Mouse (Mus musculus) megakaryocyte, embryonic 14.5 days (primary cell): Measurements from ENCODE around the gene Doc2b. TPM values are rescaled to one million over a fixed set of nuclear protein-coding genes. Genes with fewer than 3 reads are reported as not detected.
"Not testable (repeated sequence)": the region's sequence is repeated elsewhere in the genome, so short reads cannot be mapped to it uniquely, and the experiment has no call there.

Source experiments
- H3K27me3 ChIP-seq: replicated peaks from 2 replicates; pipeline ENCODE3; 2012; ENCODE audit warnings: inconsistent platforms
- H3K36me3 ChIP-seq: replicated peaks from 2 replicates; pipeline ENCODE3; 2012; ENCODE audit warnings: low read length, inconsistent platforms, mixed read lengths
- H3K4me1 ChIP-seq: 2 replicates; pipeline ENCODE4 v1.6.1; 2012; ENCODE audit warnings: inconsistent platforms
- H3K4me3 ChIP-seq: replicated peaks from 2 replicates; pipeline ENCODE3; 2012; ENCODE audit warnings: moderate library complexity, mild to moderate bottlenecking, inconsistent platforms
- H3K9me3 ChIP-seq: 2 replicates; pipeline ENCODE4 v1.6.1; 2012; ENCODE audit warnings: inconsistent platforms
- FLI1 ChIP-seq: IDR thresholded peaks from 2 replicates; pipeline ENCODE4 v1.6.1; 2012; ENCODE audit warnings: low read length, inconsistent platforms, mixed read lengths
- GATA1 ChIP-seq: IDR thresholded peaks from 3 replicates; pipeline ENCODE4 v1.6.1; 2012; ENCODE audit warnings: mixed read lengths, low read length, inconsistent platforms, borderline replicate concordance
- polyA plus RNA-seq: library from polyadenylated mRNA; stranded (reverse); fragments of >175 nt; gene quantifications from 2 replicates; pipeline ENCODE4 v1.2.3, GENCODE M21; 2012; ENCODE audit warnings: low replicate concordance; ENCODE audit not compliant: insufficient read depth

Doc2b gene
- polyA plus RNA-seq, 1 experiment: not detected

DNA sequence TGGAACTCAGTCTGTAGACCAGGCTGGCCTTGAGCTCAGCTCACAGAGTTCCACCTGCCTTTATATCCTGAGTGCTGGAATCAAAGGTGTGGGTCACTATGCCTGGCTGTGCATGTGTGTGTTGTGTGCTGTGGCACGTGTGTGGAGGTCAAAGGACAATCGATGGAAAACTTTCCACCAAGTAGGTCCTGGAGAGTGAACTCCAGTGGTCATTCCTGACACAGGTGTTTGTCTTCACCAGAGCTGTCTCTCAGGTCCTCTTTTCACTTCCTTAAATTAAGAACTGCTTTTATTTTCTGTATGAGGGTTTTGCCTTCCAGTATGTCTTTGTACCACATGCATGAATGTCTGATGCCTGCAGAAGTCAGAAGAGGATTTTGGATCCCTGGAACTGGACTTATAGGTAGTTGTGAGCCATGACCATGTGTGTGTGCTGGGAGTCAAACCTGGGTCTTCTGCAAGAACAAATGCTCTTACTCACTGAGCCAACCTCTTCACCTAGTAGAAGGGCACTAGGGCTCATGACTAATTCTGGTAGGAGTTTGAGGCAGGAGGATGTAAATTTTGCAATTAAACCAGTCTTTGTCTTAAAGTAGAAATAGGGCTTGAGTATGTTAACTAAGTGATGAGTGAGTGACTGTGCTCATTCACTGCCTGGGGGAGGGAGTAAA is 57.9 kb downstream of the Doc2b start:
- H3K27me3 ChIP-seq: no peaks in the 10 kb centered on the region
- TF ChIP-seq GATA1 (no peak), FLI1 (no peak)
- no peaks in the 10 kb centered on the region for H3K9me3 ChIP-seq
- H3K36me3 ChIP-seq: peaks cover 60% of the 10 kb centered on the region
- H3K4me3 ChIP-seq: no peak overlapping the region
- peaks cover 78% of the 10 kb centered on the region for H3K4me1 ChIP-seq

DNA sequence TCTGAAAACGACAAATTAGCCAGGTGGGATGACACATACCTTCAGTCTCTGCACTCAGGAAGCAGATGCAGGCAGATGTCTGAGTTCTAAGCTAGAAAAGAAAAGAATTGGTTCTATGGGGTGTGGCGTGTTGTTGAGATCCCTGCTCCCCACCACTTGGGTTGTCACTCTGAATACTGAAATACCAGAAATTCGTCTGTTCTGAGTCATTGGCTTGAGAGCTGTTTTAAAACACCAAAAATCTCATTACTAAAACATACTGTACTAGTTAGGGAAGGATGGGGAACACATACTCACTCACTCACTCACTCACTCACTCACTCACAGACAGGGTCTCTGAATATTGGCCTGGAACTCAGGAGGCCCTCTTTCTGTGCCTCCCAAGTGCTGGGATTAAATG is 58.9 kb downstream of the Doc2b start:
- TF ChIP-seq GATA1: no peak
- no peak for TF ChIP-seq FLI1
- Histone ChIP-seq H3K27me3 (no peaks in the 10 kb centered on the region), H3K4me1 (peaks cover 77% of the 10 kb centered on the region), H3K9me3 (no peaks in the 10 kb centered on the region), H3K4me3 (no peak overlapping the region), H3K36me3 (peaks cover 52% of the 10 kb centered on the region)

DNA sequence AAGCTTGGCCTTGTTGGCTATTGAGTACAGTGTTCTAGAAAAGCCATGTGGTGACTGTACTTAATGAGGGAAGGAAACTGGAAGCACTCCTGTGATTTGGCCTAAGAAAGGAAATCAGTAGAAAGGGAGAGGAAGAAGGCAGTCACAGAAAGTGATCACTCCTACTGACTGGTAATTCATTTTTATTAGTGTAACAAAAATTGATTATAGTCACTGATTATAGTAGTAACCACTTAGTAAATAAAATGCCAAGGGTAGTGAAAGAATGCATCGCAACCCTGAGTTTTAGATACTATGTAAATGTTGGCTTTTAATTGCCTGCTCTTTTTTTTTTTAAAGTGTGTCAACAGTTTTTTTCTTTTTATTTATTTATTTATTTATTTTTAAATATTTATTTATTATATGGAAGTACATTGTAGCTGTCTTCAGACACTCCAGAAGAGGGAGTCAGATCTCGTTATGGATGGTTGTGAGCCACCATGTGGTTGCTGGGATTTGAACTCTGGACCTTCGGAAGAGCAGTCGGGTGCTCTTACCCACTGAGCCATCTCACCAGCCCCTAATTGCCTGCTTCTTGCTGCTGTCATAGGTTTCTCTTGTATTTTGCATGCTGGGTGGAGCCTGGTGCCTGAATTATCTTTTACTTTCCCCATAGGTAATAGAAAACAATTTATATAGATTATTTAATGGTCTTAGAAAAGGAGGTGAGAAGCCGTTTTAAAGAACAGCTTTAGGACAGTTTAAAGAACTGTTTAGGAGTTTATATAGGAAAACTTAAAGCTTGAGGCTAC is 60.2 kb downstream of the Doc2b start:
- Histone ChIP-seq H3K9me3 (no peaks in the 10 kb centered on the region), H3K36me3 (peaks cover 42% of the 10 kb centered on the region), H3K4me3 (no peak overlapping the region), H3K4me1 (peaks cover 77% of the 10 kb centered on the region), H3K27me3 (no peaks in the 10 kb centered on the region)
- TF ChIP-seq GATA1: no peak
- TF ChIP-seq FLI1: no peak

DNA sequence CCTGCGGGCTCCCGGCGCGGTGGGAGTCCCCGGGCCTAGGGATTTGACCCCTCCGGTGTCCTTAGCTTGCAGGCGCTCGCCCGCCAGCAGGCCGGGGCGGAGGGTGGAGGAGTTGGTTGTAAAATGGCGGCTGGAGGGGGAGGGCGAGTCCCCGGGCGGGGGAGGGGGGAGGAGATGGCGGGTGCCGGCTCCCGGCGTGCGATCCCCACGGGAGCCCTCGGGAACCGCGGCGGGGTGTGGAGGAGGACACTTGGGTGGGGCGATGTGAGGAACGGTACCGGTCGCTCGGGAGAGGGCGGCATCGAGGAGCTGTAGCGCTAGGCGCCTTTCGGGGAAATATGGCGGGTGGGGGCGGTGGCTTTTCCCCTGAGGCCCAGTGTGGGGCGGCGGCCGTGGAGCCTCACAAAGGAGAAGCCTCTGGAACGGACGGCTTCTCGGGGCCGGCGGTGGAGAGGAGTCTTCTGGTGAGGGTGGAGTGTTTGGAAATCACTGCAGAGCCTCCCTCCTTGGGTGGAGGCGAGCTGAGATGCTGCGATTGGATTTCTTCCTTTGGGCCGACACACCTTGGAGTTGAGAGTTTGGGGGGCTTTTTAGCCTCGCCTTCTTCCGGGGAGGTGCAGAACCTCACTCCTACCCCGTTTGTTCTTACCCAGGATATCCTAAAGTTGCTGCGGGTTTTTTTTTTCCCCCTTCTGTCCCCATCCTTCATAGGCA is 62.5 kb downstream of the Doc2b start:
- Histone ChIP-seq H3K36me3 (peaks cover 25% of the 10 kb centered on the region), H3K27me3 (no peaks in the 10 kb centered on the region), H3K4me3 (peak overlapping the region; percentile 99), H3K9me3 (no peaks in the 10 kb centered on the region), H3K4me1 (peaks cover 76% of the 10 kb centered on the region)
- TF ChIP-seq FLI1 (no peak), GATA1 (no peak)

DNA sequence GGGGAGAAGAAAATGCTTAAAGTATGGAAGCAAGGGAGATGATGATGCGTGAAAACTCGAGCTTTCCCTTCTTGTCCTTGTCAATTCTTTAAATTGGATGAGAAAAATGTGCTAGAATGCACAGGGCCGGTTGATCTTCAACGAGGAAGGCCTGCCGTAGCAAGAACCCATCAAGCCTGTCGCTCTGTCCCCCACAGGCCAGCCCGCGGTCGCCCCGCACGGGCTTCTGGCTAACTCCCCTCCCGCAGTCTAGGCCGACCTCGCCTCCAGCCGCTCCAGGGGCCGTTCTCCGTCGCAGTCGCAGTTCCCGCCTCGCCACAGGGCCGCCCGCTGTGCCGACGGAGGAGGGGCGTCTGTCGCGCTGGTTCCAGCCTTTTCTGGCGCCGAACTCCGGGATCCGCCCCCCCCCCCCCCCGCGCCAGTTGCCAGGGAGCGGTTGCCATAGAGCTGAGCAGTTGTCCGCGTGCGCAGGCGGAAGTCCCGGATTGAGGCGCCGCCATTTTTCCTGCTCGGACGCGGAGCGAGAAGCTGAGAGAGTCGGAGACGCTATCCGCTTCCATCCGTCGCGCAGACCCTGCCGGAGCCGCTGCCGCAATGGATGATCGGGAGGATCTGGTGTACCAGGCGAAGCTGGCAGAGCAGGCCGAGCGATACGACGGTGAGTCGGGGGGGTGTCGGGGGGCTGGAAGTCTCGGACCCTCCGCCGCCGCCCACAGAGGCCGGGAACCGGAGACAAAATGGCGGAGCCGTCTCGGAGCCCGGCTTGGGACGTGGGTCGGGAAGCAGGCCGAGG is 63.2 kb downstream of the Doc2b start, which contains the start of gene Ywhae:
Gene Ywhae (plus strand): TSS at position 436 of the 793 bp plus-strand sequence.
- Histone ChIP-seq H3K36me3 (peaks cover 18% of the 10 kb centered on the region), H3K4me3 (peak within 1 kb of the TSS; percentile 99), H3K9me3 (no peaks in the 10 kb centered on the region), H3K27me3 (no peaks in the 10 kb centered on the region), H3K4me1 (peaks cover 69% of the 10 kb centered on the region)
- peak; percentile 19; the same call in 1 of the 2 replicates for TF ChIP-seq FLI1
- no peak for TF ChIP-seq GATA1

DNA sequence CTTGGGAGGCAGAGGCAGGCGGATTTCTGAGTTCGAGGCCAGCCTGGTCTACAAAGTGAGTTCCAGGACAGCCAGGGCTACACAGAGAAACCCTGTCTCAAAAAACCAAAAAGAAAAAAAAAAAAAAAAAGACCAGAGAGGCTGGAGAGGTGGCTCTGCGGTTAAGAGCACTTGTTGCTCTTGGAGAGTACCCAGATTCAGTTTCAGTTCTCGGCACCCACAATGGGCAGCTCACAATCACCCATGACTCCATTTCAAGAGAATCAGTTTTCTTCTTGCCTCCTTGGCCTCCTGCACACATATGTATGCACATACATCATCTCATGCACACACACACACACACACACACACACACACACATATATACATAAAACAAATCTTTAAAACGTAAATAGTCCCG is 68.2 kb downstream of the Doc2b start:
- H3K4me3 ChIP-seq, H3K9me3 ChIP-seq, H3K27me3 ChIP-seq, H3K36me3 ChIP-seq: not testable (repeated sequence)
- peaks cover 38% of the 10 kb centered on the region for H3K4me1 ChIP-seq

DNA sequence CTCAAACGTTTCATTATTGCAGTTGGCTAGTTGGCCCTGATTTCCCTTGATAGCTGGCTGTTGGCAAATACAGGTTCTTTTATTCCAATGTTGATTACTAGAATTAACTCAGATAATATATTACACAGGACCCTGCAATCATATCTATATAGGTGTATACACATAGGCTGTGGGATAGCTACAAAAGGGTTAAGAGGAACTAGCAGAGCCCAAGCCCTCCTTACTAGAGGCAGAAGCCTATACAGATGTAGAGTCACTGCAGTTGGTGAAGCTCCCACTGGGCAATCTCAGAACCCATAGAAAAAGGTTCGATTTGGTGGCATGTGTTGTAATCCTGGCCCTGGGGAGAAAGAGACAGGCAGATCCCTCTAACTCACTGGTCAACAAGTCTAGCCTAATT is 68.7 kb downstream of the Doc2b start:
- Histone ChIP-seq H3K27me3 (no peaks in the 10 kb centered on the region), H3K36me3 (no peaks in the 10 kb centered on the region), H3K4me3 (no peak overlapping the region), H3K9me3 (no peaks in the 10 kb centered on the region), H3K4me1 (peaks cover 37% of the 10 kb centered on the region)
- TF ChIP-seq FLI1: no peak
- no peak for TF ChIP-seq GATA1

DNA sequence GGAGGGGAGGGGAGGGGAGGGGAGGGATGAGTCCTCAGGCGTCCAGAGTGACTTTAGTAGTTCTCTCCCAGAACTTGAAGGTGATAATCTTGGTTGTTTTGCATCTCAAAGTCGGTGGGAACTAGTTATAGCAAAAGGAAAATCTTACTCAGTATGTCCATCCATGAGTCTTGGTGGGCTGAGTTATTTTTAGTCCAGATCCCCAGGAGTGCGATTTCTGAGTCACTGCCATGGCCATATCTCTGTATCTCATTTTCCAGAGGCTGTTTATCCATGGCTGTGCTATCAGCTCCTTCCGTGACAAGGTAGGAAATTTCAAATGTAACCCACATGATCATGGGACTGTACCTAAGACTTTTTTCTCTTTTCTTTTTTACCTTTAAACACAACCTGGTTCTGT is 73.5 kb downstream of the Doc2b start:
- Histone ChIP-seq H3K9me3 (peaks cover 18% of the 10 kb centered on the region), H3K36me3 (peaks cover 12% of the 10 kb centered on the region), H3K4me1 (peaks cover 3% of the 10 kb centered on the region; the same call in 1 of the 2 replicates), H3K27me3 (peaks cover 7% of the 10 kb centered on the region), H3K4me3 (no peak overlapping the region)
- TF ChIP-seq GATA1 (no peak), FLI1 (no peak)

Other genes with a start within 250 kb of the Doc2b start
- 28.3 and 62.8 TPM in 2 replicates for gene Pitpna, start 208.0 kb downstream of the Doc2b start, polyA plus RNA-seq
- gene Inpp5k, start 165.1 kb downstream of the Doc2b start, polyA plus RNA-seq: 38.5 and 43.3 TPM in 2 replicates
- gene Myo1c, start 145.5 kb downstream of the Doc2b start, polyA plus RNA-seq: 28.1 and 63.4 TPM in 2 replicates
- gene Crk, start 116.8 kb downstream of the Doc2b start, polyA plus RNA-seq: 62.5 and 120 TPM in 2 replicates
- gene Ywhae, start 63.2 kb downstream of the Doc2b start, polyA plus RNA-seq: 32.8 and 324 TPM in 2 replicates
- gene Rph3al, start 142.4 kb upstream of the Doc2b start, polyA plus RNA-seq: 0.25 TPM in 1 of 2 replicates, not detected in the other
- 0.40 TPM in 1 of 2 replicates, not detected in the other for gene 1700016K19Rik, start 203.9 kb upstream of the Doc2b start, polyA plus RNA-seq
- gene Rflnb, start 231.7 kb upstream of the Doc2b start, polyA plus RNA-seq: 1.0 TPM in 1 of 2 replicates, not detected in the other